Mouse (Mus musculus): Measurements from ENCODE around the gene Chd2. TPM values are rescaled to one million over a fixed set of nuclear protein-coding genes. Genes with fewer than 3 reads are reported as not detected.
A peak's percentile ranks its signal among the peaks of the same experiment; 100 is the strongest.

The Chd2 gene
- total and polyA plus RNA-seq, 3 experiments = 32.9 to 43.3 (median 38.1) TPM

DNA sequence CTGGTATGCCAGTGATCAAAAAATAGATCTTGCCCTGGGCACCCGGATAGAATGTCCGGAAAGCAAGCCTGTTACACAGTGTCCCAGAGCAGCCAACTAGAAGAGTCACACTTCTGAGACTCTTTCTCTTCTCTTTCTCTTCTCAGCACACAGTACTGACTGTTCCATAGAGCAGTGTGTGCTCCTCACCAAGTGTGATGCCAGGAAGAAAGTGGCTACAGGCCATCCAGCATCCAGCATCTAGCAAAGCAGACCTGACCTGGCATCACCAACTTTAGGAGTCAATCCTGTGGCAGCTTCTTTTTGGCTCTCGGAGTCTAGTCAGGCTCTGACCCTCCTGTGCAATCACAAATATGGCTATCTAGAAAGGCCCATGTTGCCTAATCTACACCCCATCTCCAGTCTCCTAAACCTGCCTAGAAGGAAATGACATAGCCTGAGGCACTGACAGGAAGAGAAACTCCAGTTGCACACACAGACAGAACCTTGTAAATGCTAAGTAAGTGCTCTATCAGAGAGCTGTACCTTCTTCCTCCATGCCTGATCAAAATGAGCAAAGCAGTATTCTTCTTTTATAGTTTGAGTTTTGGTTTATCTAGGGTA lies 27.3 kb upstream of the Chd2 start:
- Histone ChIP-seq H3K27me3 (ENCODE audit: control insufficient read depth, insufficient read depth, low read length) (no peaks in the 10 kb centered on the region), H3K27ac (peak overlapping the region; percentile 34), H3K4me3 (no peak overlapping the region), H3K4me1 (ENCODE audit: control insufficient read depth, insufficient read depth, low read length) (peaks cover 8% of the 10 kb centered on the region), H3K9ac (ENCODE audit: low read depth, low read length) (no peak overlapping the region; the same call in 1 of the 2 replicates), H3K36me3 (ENCODE audit: control insufficient read depth, insufficient read depth, low read length) (no peaks in the 10 kb centered on the region), H3K79me2 (replicated peaks; ENCODE audit: control insufficient read depth, insufficient read depth, low read length) (no peaks in the 10 kb centered on the region)
- 58% methylated on average over 3 of the region's 3 CpGs for WGBS
- intact Hi-C loops (cut with DNase I) = no loop called here
- no peak for DNase-seq
- TF ChIP-seq POLR2A (IDR thresholded peaks at IDR 0.05; ENCODE audit: insufficient read depth, low read depth, low read length) (no peak), EP300 (IDR thresholded peaks at IDR 0.05; ENCODE audit: insufficient read depth, low read depth, low read length) (no peak), CTCF (IDR thresholded peaks at IDR 0.05) (no peak)

DNA sequence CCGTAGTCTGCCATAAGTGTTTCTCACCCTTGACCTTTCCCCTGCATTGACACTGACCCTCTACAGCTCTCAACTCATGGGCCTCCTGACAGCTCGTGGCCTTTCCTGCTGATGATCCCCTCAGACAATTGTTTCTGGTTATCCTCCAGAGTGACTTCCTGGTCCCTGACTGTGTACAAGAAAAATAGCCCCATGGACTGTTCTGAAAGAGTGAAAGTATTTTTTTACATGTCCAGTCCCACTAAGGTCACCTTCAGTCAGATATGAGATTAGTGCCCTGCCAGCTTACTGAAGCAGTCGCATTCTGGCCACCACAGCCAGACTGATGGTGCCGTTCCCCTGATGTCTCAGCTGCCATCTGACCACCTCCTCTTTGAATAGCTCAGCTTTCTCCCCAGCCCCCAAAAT lies 26.1 kb upstream of the Chd2 start:
- Histone ChIP-seq H3K4me3 (no peak overlapping the region), H3K9ac (ENCODE audit: low read depth, low read length) (no peak overlapping the region), H3K79me2 (replicated peaks; ENCODE audit: control insufficient read depth, insufficient read depth, low read length) (no peaks in the 10 kb centered on the region), H3K27me3 (ENCODE audit: control insufficient read depth, insufficient read depth, low read length) (no peaks in the 10 kb centered on the region), H3K36me3 (ENCODE audit: control insufficient read depth, insufficient read depth, low read length) (no peaks in the 10 kb centered on the region), H3K4me1 (ENCODE audit: control insufficient read depth, insufficient read depth, low read length) (peaks cover 8% of the 10 kb centered on the region), H3K27ac (peak overlapping the region; percentile 34)
- intact Hi-C loops (cut with DNase I) = no loop called here
- WGBS = 18% methylated on average over 4 of the region's 4 CpGs
- DNase-seq = no peak
- TF ChIP-seq EP300 (IDR thresholded peaks at IDR 0.05; ENCODE audit: insufficient read depth, low read depth, low read length) = no peak
- TF ChIP-seq POLR2A (IDR thresholded peaks at IDR 0.05; ENCODE audit: insufficient read depth, low read depth, low read length) = no peak
- no peak for TF ChIP-seq CTCF (IDR thresholded peaks at IDR 0.05)

DNA sequence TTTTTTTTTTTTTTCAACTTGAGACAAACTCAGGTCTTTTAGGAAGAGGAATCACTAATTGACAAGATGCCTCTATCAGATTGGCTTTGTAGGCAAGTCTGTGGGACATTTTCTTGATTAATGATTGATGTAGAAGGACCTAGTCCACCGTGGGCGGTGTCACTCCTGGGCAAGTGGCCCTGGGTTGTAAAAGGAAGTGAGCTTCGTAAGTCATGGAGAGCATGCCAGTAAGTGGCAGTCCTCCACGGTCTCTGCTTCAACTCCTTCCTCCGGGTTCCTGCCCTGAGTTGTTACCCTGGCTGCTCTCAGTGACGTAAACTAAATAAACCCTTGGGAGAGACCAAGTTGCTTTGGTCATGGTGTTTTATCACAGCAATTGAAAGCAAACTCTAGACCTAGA lies 22.5 kb upstream of the Chd2 start:
- no peak overlapping the region for H3K4me3 ChIP-seq
- no peaks in the 10 kb centered on the region for H3K27me3 ChIP-seq (ENCODE audit: control insufficient read depth, insufficient read depth, low read length)
- no peak for DNase-seq
- no peak overlapping the region for H3K9ac ChIP-seq (ENCODE audit: low read depth, low read length)
- no peak overlapping the region for H3K27ac ChIP-seq
- intact Hi-C loops (cut with DNase I) = loop anchor here (5.0 kb wide), 1 partner anchor 493 kb away; no protein-coding TSS in a partner anchor
- 86% methylated on average over 6 of the region's 6 CpGs for WGBS
- peaks cover 12% of the 10 kb centered on the region for H3K4me1 ChIP-seq (ENCODE audit: control insufficient read depth, insufficient read depth, low read length)
- peaks cover 5% of the 10 kb centered on the region; the same call in 1 of the 2 replicates for H3K36me3 ChIP-seq (ENCODE audit: control insufficient read depth, insufficient read depth, low read length)
- TF ChIP-seq POLR2A (IDR thresholded peaks at IDR 0.05; ENCODE audit: insufficient read depth, low read depth, low read length) = no peak
- no peak for TF ChIP-seq CTCF (IDR thresholded peaks at IDR 0.05)
- TF ChIP-seq EP300 (IDR thresholded peaks at IDR 0.05; ENCODE audit: insufficient read depth, low read depth, low read length) = no peak
- no peaks in the 10 kb centered on the region for H3K79me2 ChIP-seq (replicated peaks; ENCODE audit: control insufficient read depth, insufficient read depth, low read length)

DNA sequence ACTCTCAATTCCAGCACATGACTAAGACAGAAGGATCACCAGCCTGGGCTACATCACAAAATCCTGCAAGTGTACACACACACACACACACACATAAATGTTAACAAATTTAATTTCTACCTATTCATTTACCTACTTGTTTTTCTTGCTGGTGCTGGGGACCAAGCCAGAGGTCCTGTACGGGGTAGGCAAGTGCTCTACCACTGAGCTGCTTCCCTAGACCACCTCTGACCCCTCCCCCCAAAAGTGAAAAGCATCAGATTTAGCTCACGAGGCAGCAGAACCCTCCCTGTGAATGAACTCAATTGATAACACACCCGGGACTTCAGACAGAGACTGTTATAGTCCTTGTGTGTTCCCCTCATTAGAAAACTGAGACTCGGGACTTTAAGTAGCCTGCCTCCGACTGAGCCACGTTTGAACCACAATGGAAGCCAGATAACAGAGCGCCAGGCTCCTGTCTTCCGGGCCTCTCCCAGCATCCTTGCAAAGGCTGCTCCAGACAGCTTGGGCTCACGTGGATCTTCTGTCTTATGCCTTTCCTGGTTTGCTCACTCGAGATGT lies 19.9 kb upstream of the Chd2 start:
- Histone ChIP-seq H3K4me1 (ENCODE audit: control insufficient read depth, insufficient read depth, low read length) (peaks cover 4% of the 10 kb centered on the region), H3K36me3 (ENCODE audit: control insufficient read depth, insufficient read depth, low read length) (peaks cover 5% of the 10 kb centered on the region; the same call in 1 of the 2 replicates), H3K27me3 (ENCODE audit: control insufficient read depth, insufficient read depth, low read length) (no peaks in the 10 kb centered on the region), H3K27ac (no peak overlapping the region), H3K9ac (ENCODE audit: low read depth, low read length) (no peak overlapping the region), H3K79me2 (replicated peaks; ENCODE audit: control insufficient read depth, insufficient read depth, low read length) (peaks cover 3% of the 10 kb centered on the region), H3K4me3 (no peak overlapping the region)
- DNase-seq = no peak
- no peak for TF ChIP-seq CTCF (IDR thresholded peaks at IDR 0.05)
- TF ChIP-seq POLR2A (IDR thresholded peaks at IDR 0.05; ENCODE audit: insufficient read depth, low read depth, low read length) = no peak
- no peak for TF ChIP-seq EP300 (IDR thresholded peaks at IDR 0.05; ENCODE audit: insufficient read depth, low read depth, low read length)
- WGBS = 42% methylated on average over 10 of the region's 10 CpGs
- intact Hi-C loops (cut with DNase I) = loop anchor here (5.0 kb wide), 1 partner anchor 496 kb away; no protein-coding TSS in a partner anchor

DNA sequence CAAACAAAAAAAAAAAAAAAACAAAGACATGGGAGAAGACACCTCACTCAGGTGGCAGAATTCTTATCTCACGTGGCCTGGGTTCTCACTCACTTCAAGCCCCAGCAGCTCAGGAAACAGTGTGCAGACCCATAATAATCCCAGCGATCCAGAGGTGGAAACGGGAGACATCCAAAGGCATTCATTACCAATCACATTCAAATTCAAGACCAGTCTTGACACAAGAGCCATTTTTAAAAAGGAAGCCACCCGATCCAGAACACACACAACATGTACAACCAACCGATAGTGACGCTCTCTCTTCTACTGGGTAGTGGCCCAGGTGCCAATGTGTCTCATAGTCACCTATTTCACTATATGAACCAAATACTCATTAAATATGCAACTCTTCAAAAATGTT lies 19.2 kb upstream of the Chd2 start:
- no peak for TF ChIP-seq CTCF (IDR thresholded peaks at IDR 0.05)
- TF ChIP-seq POLR2A (IDR thresholded peaks at IDR 0.05; ENCODE audit: insufficient read depth, low read depth, low read length) = no peak
- TF ChIP-seq EP300 (IDR thresholded peaks at IDR 0.05; ENCODE audit: insufficient read depth, low read depth, low read length) = no peak
- no peak overlapping the region for H3K4me3 ChIP-seq
- no peak overlapping the region for H3K27ac ChIP-seq
- peaks cover 4% of the 10 kb centered on the region for H3K4me1 ChIP-seq (ENCODE audit: control insufficient read depth, insufficient read depth, low read length)
- H3K79me2 ChIP-seq (replicated peaks; ENCODE audit: control insufficient read depth, insufficient read depth, low read length) = peaks cover 3% of the 10 kb centered on the region
- H3K27me3 ChIP-seq (ENCODE audit: control insufficient read depth, insufficient read depth, low read length) = no peaks in the 10 kb centered on the region
- DNase-seq = no peak
- peaks cover 5% of the 10 kb centered on the region; the same call in 1 of the 2 replicates for H3K36me3 ChIP-seq (ENCODE audit: control insufficient read depth, insufficient read depth, low read length)
- no peak overlapping the region for H3K9ac ChIP-seq (ENCODE audit: low read depth, low read length)
- intact Hi-C loops (cut with DNase I) = loop anchor here (5.0 kb wide), 1 partner anchor 496 kb away; no protein-coding TSS in a partner anchor
- WGBS = 95% methylated on average over 6 of the region's 6 CpGs

DNA sequence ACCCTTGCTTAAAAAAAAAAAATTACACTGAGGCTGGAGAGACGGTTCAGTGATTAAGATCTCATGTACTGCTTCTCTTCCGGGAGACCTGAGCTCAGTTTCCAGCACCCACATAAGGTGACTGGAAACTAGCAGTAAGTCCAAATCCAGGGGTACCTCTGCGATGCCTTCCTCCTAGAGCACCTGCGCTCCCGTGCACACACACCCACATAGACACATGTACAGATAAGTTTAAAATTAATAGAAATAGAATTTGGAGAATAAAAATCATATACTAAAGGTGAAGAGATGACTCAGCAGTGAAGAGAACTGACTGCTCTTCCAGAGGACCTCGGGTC lies 18.2 kb upstream of the Chd2 start:
- H3K79me2 ChIP-seq (replicated peaks; ENCODE audit: control insufficient read depth, insufficient read depth, low read length) = peaks cover 3% of the 10 kb centered on the region
- 72% methylated on average over 6 of the region's 6 CpGs for WGBS
- intact Hi-C loops (cut with DNase I) = loop anchor here (1.0 to 5.0 kb wide), 4 partner anchors 35 to 497 kb away; no protein-coding TSS in a partner anchor
- H3K27me3 ChIP-seq (ENCODE audit: control insufficient read depth, insufficient read depth, low read length) = no peaks in the 10 kb centered on the region
- peaks cover 7% of the 10 kb centered on the region for H3K36me3 ChIP-seq (ENCODE audit: control insufficient read depth, insufficient read depth, low read length)
- DNase-seq = no peak
- H3K27ac ChIP-seq = peak overlapping the region; percentile 97
- peaks cover 4% of the 10 kb centered on the region for H3K4me1 ChIP-seq (ENCODE audit: control insufficient read depth, insufficient read depth, low read length)
- TF ChIP-seq POLR2A (IDR thresholded peaks at IDR 0.05; ENCODE audit: insufficient read depth, low read depth, low read length) = no peak
- no peak for TF ChIP-seq EP300 (IDR thresholded peaks at IDR 0.05; ENCODE audit: insufficient read depth, low read depth, low read length)
- H3K9ac ChIP-seq (ENCODE audit: low read depth, low read length) = peak overlapping the region; percentile 75; the same call in 1 of the 2 replicates
- H3K4me3 ChIP-seq = no peak overlapping the region

Data from heart, adult 2 months (tissue).